Mouse (Mus musculus): ENCODE measurements around the gene Ninj1. TPM values are rescaled to one million over a fixed set of nuclear protein-coding genes. Genes with fewer than 3 reads are reported as not detected.

Gene Ninj1
- polyA plus RNA-seq, 1 experiment from 2014 or later = 55.8 TPM

- Histone ChIP-seq H3K27me3 (replicated peaks) (no peaks in the 10 kb centered on the region), H3K4me2 (no peak overlapping the region), H3K4me1 (replicated peaks) (0 out of 2 replicates have a peak, but pooled peaks cover 3% of the 10 kb centered on the region), H3K27ac (ENCODE audit: poor library complexity, severe bottlenecking) (no peak overlapping the region), H3K9ac (no peak overlapping the region), H3K4me3 (no peak overlapping the region), H3K9me3 (replicated peaks) (no peaks in the 10 kb centered on the region), H3K36me3 (no peaks in the 10 kb centered on the region)
- WGBS = 81% methylated on average over 8 of the region's 8 CpGs
- ATAC-seq (ENCODE audit: insufficient number of reproducible peaks, low FRiP score) = no peak
Observed at GRCm38 (mm10) chr13:49233792-49234572, 46.7 kb downstream of the Ninj1 start.

- H3K4me2 ChIP-seq = no peak overlapping the region
- ATAC-seq (ENCODE audit: insufficient number of reproducible peaks, low FRiP score) = no peak
- H3K9me3 ChIP-seq (replicated peaks) = no peaks in the 10 kb centered on the region
- no peak overlapping the region for H3K4me3 ChIP-seq
- H3K9ac ChIP-seq = no peak overlapping the region
- 0 out of 2 replicates have a peak, but pooled peaks cover 3% of the 10 kb centered on the region for H3K4me1 ChIP-seq (replicated peaks)
- no peak overlapping the region for H3K27ac ChIP-seq (ENCODE audit: poor library complexity, severe bottlenecking)
- WGBS = 90% methylated on average over 4 of the region's 4 CpGs
- H3K27me3 ChIP-seq (replicated peaks) = no peaks in the 10 kb centered on the region
- H3K36me3 ChIP-seq = no peaks in the 10 kb centered on the region
Observed at GRCm38 (mm10) chr13:49234711-49235110, 47.4 kb downstream of the Ninj1 start.

- no peak overlapping the region for H3K4me3 ChIP-seq
- ATAC-seq (ENCODE audit: insufficient number of reproducible peaks, low FRiP score) = no peak
- H3K36me3 ChIP-seq = no peaks in the 10 kb centered on the region
- WGBS = 80% methylated on average over 8 of the region's 8 CpGs
- H3K4me2 ChIP-seq = no peak overlapping the region
- H3K9me3 ChIP-seq (replicated peaks) = no peaks in the 10 kb centered on the region
- H3K27me3 ChIP-seq (replicated peaks) = no peaks in the 10 kb centered on the region
- H3K9ac ChIP-seq = no peak overlapping the region
- peaks cover 6% of the 10 kb centered on the region for H3K4me1 ChIP-seq (replicated peaks)
- H3K27ac ChIP-seq (ENCODE audit: poor library complexity, severe bottlenecking) = no peak overlapping the region
Observed at GRCm38 (mm10) chr13:49237617-49238016, 50.3 kb downstream of the Ninj1 start.

GRCm38 (mm10) chr13:49238737-49239136, 51.5 kb downstream of the Ninj1 start:
- 90% methylated on average over 8 of the region's 8 CpGs for WGBS
- Histone ChIP-seq H3K9ac (no peak overlapping the region), H3K4me2 (no peak overlapping the region), H3K4me1 (replicated peaks) (peaks cover 10% of the 10 kb centered on the region), H3K4me3 (no peak overlapping the region), H3K9me3 (replicated peaks) (no peaks in the 10 kb centered on the region), H3K27ac (ENCODE audit: poor library complexity, severe bottlenecking) (no peak overlapping the region), H3K36me3 (no peaks in the 10 kb centered on the region), H3K27me3 (replicated peaks) (0 out of 2 replicates have a peak, but pooled peaks cover 5% of the 10 kb centered on the region)
- ATAC-seq (ENCODE audit: insufficient number of reproducible peaks, low FRiP score) = no peak

GRCm38 (mm10) chr13:49242321-49243065, 55.2 kb downstream of the Ninj1 start:
- Histone ChIP-seq H3K9me3 (replicated peaks) (no peaks in the 10 kb centered on the region), H3K27me3 (replicated peaks) (peaks cover 34% of the 10 kb centered on the region), H3K36me3 (no peaks in the 10 kb centered on the region), H3K4me1 (replicated peaks) (peaks cover 24% of the 10 kb centered on the region), H3K4me2 (no peak overlapping the region), H3K27ac (ENCODE audit: poor library complexity, severe bottlenecking) (no peak overlapping the region), H3K4me3 (no peak overlapping the region), H3K9ac (no peak overlapping the region)
- ATAC-seq (ENCODE audit: insufficient number of reproducible peaks, low FRiP score) = no peak
- WGBS = 51% methylated on average over 9 of the region's 9 CpGs

GRCm38 (mm10) chr13:49243492-49243891, 56.2 kb downstream of the Ninj1 start:
- ATAC-seq (ENCODE audit: insufficient number of reproducible peaks, low FRiP score) = no peak
- WGBS = 78% methylated on average over 2 of the region's 2 CpGs
- Histone ChIP-seq H3K4me3 (no peak overlapping the region), H3K9ac (no peak overlapping the region), H3K36me3 (no peaks in the 10 kb centered on the region), H3K9me3 (replicated peaks) (no peaks in the 10 kb centered on the region), H3K4me2 (no peak overlapping the region), H3K27ac (ENCODE audit: poor library complexity, severe bottlenecking) (no peak overlapping the region), H3K27me3 (replicated peaks) (peaks cover 44% of the 10 kb centered on the region), H3K4me1 (replicated peaks) (peaks cover 34% of the 10 kb centered on the region)

- 70% methylated on average over 4 of the region's 4 CpGs for WGBS
- H3K4me3 ChIP-seq = no peak overlapping the region
- H3K36me3 ChIP-seq = no peaks in the 10 kb centered on the region
- peaks cover 57% of the 10 kb centered on the region for H3K27me3 ChIP-seq (replicated peaks)
- H3K9me3 ChIP-seq (replicated peaks) = no peaks in the 10 kb centered on the region
- peaks cover 39% of the 10 kb centered on the region for H3K4me1 ChIP-seq (replicated peaks)
- no peak overlapping the region for H3K4me2 ChIP-seq
- no peak overlapping the region for H3K9ac ChIP-seq
- no peak overlapping the region for H3K27ac ChIP-seq (ENCODE audit: poor library complexity, severe bottlenecking)
- ATAC-seq (ENCODE audit: insufficient number of reproducible peaks, low FRiP score) = no peak
Observed at GRCm38 (mm10) chr13:49245251-49245650, 58.0 kb downstream of the Ninj1 start.

Other genes with a start within 250 kb of the Ninj1 start
- 20.7 and 23.5 TPM in 2 replicates for gene Fam120a, start 219.5 kb upstream of the Ninj1 start, polyA plus RNA-seq (2016; fragmentation: Nextera tagmentation; extraction: Ambion mirVana)
- 0.89 and 1.4 TPM in 2 replicates for gene Wnk2, start 39.5 kb upstream of the Ninj1 start, polyA plus RNA-seq (2016; fragmentation: Nextera tagmentation; extraction: Ambion mirVana)
- 76.4 and 81.2 TPM in 2 replicates for gene Card19, start 28.6 kb downstream of the Ninj1 start, polyA plus RNA-seq (2016; fragmentation: Nextera tagmentation; extraction: Ambion mirVana)
- 0.63 and 0.80 TPM in 2 replicates for gene Susd3, start 61.2 kb downstream of the Ninj1 start, polyA plus RNA-seq (2016; fragmentation: Nextera tagmentation; extraction: Ambion mirVana)
- gene Fgd3, start 132.8 kb downstream of the Ninj1 start, polyA plus RNA-seq (2016; fragmentation: Nextera tagmentation; extraction: Ambion mirVana) = 0.13 and 0.15 TPM in 2 replicates
- 53.5 and 54.0 TPM in 2 replicates for gene Bicd2, start 154.1 kb downstream of the Ninj1 start, polyA plus RNA-seq (2016; fragmentation: Nextera tagmentation; extraction: Ambion mirVana)
- gene Ippk, start 233.8 kb downstream of the Ninj1 start, polyA plus RNA-seq (2016; fragmentation: Nextera tagmentation; extraction: Ambion mirVana) = 13.1 and 14.0 TPM in 2 replicates